Mouse (Mus musculus): ENCODE measurements around the gene Med27. TPM values are rescaled to one million over a fixed set of nuclear protein-coding genes. Genes with fewer than 3 reads are reported as not detected.

The Med27 gene
- total and polyA plus RNA-seq, 3 experiments, result 32.1 to 36.2 (median 33.6) TPM

Other genes starting within 250 kb of the Med27 start
- gene Setx, start 222.6 kb upstream of the Med27 start, total RNA-seq (2012; rRNA removed), result 19.6 and 20.2 TPM in 2 replicates
- 18.0 and 20.3 TPM in 2 replicates for gene Setx, start 222.6 kb upstream of the Med27 start, total RNA-seq (2014; rRNA removed)
- gene Setx, start 222.6 kb upstream of the Med27 start, polyA plus RNA-seq (2012; ENCODE audit: insufficient read length, low read depth), result 16.9 and 20.0 TPM in 2 replicates
- gene Ntng2, start 93.8 kb upstream of the Med27 start, total RNA-seq (2012; rRNA removed), result 1.3 and 3.8 TPM in 2 replicates
- gene Ntng2, start 93.8 kb upstream of the Med27 start, total RNA-seq (2014; rRNA removed), result not detected in 2 replicates
- 0.50 and 0.53 TPM in 2 replicates for gene Ntng2, start 93.8 kb upstream of the Med27 start, polyA plus RNA-seq (2012; ENCODE audit: insufficient read length, low read depth)

Data from CH12.LX (cell line).